Mouse (Mus musculus) E14TG2a.4 (cell line): ENCODE results near the gene Ddx17.

Experiments used
- CTCF ChIP-seq: conservative IDR thresholded peaks from 2 replicates; pipeline ENCODE4 v1.5.1; 2014; ENCODE audit warnings: low read length
- NANOG ChIP-seq: IDR thresholded peaks from 2 replicates; pipeline ENCODE4 v1.6.1; 2014; ENCODE audit warnings: borderline replicate concordance, low read length, mixed read lengths
- POU5F1 ChIP-seq: IDR thresholded peaks from 2 replicates; pipeline ENCODE4 v1.6.1; 2014; ENCODE audit warnings: low read length, borderline replicate concordance

DNA sequence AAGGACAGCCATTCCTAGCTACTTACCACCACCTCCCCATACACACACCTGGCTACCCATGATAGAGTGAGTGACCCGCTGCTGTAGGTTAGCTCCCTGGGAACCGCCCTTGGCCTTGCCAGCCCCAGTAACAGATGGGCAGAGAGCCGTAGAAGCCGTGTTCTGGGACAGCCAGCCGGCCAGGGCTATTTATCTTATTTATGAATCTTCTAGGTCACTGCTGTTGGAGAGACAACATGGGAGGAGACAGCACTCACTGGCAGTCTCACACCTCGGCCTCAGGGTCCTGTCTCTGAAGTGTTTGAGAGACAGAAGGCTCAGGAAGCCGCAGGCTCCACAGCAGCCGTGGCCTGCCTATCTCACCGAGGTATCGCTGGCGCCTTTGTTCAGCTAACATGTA, 57.1 kb downstream of the Ddx17 start:
- no peak for TF ChIP-seq CTCF
- no peak for TF ChIP-seq NANOG
- no peak for TF ChIP-seq POU5F1
